Mouse (Mus musculus) thymus, adult 18-20 months (tissue): ENCODE data around the gene Mep1a.
"Not testable (repeated sequence)": the region's sequence is repeated elsewhere in the genome, so short reads cannot be mapped to it uniquely, and the experiment has no call there.

ENCODE experiments used
- DNase-seq, 2 experiments: peaks; one replicate each; pipeline ENCODE4 v3.0.0; 2022; ENCODE audit warnings: mixed read lengths in 2 of 2

Gene Mep1a

DNA sequence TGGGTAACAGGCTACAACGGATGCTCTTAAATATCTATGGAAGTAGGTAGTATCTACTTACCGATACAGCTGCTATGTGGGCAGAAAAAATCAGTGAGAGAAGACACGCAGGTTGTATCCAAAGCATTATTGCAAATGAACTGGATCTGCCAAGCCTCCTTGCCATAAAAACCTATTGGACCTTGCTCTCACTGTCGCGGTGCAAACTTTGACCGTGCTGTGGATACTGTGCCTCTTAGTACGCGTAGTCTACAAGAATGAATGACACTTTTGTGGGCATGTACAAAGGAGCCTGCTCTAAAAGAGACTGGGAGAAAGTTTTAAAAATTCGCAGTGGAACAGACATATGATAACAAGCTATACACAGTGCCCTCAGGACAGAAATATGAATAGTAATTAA lies at the start of gene Mep1a:
TSS of gene Mep1a (minus strand) at position 221 of the 400 bp plus-strand sequence.
- no peak for DNase-seq

DNA sequence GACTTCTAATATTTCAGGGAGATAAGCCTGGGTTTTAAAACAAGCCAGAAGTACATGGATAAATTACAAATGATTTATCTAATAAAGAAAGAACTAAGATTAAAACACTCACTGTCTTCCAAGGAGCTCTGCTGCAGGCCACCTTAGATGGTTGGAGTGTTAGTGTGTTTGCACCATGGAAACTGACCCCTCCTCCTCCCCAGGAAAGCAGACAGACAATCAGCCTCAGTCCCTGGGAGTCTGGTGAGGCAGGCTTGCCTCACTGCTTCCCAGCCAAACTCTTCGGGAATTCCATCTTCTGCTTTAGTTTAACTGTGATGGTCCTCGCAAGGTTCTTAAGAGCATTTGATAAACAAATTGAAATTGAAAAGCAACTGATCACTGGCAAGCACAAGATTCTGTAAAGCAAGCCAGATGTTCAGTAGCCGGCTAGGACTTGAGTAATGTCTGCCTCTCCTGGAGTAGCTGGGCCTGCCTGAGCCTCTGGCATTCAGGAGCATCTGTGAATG lies 48.6 kb upstream of the Mep1a start:
- no peak for DNase-seq

DNA sequence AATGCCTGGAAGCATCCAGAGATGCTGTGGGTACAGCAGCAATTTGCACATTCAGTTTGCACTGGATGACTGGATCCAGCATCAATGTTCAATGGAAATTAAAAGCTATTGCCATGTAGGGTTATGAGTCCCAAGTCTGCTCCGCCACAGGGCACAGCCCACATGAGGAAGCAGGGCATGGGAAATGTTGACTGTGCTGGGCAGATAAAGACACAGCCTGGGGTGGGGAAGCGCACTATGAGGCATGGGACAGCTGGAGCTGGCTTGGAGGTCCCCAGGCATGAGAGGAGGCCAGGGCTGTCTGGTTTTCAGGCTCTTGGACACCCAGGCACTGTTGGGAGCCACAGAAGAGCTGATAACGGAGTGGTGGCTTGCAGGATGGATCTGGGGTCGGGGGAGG lies 41.4 kb upstream of the Mep1a start:
- no peak for DNase-seq

DNA sequence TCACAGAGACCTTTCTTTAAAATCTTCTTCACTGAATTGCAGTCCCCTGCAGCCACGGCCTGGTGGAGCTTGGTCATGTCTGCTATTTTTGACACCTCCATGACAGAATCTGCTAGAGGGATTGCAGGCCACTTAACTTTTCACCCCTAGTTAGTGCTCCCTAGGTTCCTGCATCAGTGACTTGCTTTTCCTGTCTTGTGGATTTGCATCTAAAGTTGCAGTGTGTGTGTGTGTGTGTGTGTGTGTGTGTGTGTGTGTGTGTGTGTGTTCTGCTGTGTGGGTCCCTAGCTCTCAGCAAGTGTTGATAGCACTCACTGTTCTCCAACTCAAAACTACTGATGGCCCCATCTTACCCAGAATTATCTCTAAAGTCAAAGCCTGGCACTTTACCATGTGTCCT lies 40.9 kb upstream of the Mep1a start, which contains the start of gene Ankrd66:
TSS of gene Ankrd66 (minus strand) at position 101 of the 400 bp plus-strand sequence.
- no peak for DNase-seq

GRCm38 (mm10) chr17:43538767-43539166 lies 36.2 kb upstream of the Mep1a start:
- no peak for DNase-seq

GRCm38 (mm10) chr17:43536841-43537240 lies 34.2 kb upstream of the Mep1a start:
- not testable (repeated sequence) for DNase-seq

DNA sequence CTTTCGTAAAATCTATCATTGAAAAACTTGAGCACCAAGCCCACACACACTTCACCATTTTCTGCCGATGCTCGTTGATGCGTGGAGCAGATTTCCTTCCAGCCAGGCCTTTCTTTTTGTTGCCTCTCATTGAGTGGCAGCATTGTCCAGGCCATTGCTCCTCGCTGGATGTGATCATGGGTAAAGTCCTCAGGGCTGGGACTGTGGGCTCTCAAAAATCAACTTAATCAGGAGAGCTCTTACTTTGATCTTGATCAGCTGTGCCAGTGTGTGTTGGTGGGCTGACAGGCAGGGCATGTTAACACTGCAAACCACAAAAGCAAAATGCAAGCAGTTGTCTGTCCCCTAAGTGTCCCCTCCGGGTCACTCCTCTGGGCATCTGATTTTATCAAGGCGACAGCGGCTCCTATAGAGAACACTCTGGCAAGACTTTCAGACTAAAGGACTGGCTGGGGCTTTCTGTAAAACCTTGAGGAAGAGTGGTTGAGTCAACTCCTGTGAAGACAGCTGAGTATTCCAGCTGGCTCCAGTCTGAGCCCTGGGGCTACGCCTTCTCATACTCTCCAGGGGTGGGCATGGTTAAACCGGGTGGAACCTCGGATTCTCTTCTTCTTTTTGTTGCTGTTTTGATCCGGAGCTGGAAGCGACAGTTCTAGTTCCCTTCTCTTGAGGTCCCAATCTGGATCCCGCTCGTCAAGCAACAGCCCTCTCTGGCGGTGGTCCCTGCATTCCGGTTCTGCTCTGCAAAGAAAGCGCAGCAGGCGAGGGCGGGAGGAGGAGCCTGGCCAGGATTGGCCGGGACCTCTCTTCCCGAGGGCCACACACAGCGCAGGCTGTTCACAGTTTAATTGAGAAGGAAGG lies 32.0 kb upstream of the Mep1a start:
- DNase-seq, result no peak

- no peak for DNase-seq
Observed at GRCm38 (mm10) chr17:43531192-43531591, 28.6 kb upstream of the Mep1a start.

DNA sequence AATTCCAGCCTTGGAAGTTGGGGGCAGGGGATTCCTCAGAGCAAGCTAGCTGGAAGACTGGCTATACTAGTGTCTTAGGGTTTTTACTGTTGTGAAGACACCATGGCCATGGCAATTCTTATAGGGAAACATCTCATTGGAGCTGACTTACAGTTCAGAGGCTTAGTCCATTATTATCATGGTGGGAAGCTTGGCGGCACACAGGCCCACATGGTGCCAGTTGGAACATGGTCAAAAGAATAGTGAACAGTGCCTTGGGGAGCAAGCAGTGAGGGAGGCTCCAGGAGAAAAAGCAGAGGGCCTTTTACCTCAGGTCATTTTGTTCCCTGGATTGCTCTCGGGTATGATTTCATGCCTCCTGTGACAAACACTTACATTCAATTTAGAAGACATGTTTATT lies 27.9 kb upstream of the Mep1a start:
- DNase-seq, result no peak

DNA sequence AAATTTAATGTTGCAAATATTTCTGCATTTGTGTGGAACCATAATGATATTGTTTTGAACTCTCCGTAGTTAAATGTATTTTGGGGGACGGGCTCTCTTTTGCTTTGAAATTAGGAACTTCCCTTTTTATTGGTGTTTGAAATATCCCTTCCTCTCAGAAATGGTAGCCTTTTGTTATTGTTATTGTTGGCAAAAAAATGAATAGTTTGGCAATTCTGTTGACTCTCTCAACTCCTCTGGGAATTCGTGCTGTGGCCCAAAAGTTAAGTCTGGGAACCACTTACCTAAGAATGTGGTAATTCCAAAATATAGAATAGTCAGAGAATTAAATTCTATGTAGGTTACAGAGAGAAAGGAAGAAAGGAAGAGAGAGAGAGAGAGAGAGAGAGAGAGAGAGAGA lies 17.6 kb upstream of the Mep1a start:
- no peak for DNase-seq

GRCm38 (mm10) chr17:43518644-43519409 lies 16.2 kb upstream of the Mep1a start:
- DNase-seq, result peak in 1 of 2 experiments; percentile 3

DNA sequence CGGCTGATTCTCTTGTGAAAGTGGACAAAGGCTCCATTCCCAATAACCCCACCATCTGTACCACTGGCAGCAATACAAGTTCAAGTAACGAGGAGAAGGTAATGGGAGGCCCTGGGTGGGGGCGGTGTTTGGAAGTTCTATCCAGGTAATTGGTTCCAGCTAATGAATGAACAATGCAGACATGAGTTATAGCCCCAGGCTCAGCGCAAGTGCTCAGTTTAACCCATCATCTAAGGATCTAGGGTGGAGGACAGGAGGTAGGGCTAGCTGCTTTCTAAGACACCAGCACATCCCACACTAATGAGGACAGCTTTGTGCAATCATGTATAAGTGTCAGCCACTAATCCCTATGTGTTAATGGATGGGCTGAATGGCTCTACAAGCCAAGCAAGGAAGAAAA lies 8.2 kb upstream of the Mep1a start:
- no peak for DNase-seq

DNA sequence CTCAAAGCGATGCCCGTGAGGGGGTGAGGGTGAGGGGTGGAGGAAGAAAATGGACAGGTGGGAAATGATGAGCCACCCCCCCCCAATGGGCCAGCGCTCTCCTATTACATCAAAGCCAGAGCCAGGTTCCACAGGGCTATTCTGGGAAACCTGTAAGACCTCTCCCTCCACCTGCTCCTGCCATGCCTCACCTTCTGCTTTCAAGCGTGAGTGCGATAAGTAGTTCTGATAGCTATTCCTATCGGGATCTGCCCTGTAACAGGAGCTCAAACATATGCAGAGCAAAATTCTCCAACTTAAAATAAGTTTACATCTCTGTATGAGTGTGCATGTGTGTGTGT lies 2.0 kb upstream of the Mep1a start:
- no peak for DNase-seq

- no peak for DNase-seq
Observed at GRCm38 (mm10) chr17:43503861-43504593, 1.4 kb upstream of the Mep1a start.

GRCm38 (mm10) chr17:43501631-43502030 lies 981 bp downstream of the Mep1a start:
- DNase-seq, result no peak

DNA sequence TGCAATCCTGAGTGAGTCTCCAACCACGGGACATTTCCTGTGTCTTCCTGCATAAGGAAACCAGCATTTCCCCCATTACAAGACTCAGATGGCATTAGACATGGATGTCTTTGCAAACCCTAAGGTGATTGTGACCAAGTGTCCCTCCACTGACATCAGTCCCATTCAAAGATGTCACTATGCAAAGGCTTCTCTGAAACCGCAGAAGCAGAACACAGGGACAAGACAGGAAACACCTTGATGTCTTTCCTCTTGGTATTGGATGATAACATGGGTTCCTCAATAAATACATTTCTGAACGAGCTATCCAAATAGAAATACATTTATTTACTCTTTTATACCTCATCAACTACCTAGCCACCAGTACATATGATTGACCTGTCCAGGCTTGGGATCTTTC lies 1.4 kb downstream of the Mep1a start:
- DNase-seq, result no peak

GRCm38 (mm10) chr17:43500513-43500912 lies 2.1 kb downstream of the Mep1a start:
- no peak for DNase-seq

DNA sequence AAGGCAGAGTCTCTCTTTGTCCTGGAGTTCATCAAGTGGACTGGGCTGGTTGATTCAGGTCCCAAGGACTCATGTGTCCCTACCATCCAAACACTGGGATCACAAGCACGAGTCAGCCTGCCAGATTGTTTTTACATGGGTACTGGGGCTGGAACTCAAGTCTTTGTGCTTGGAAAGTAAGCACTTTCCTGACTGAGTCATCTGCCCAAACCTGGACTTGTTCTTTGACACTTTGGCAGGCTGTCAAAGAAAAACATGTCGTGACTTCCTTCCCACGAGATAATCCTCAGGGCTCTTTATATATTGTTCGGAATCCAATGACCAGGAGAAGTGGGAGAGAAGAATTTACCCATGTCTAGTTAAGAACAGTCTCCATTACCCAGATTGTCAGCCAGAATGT lies 5.1 kb downstream of the Mep1a start:
- no peak for DNase-seq

DNA sequence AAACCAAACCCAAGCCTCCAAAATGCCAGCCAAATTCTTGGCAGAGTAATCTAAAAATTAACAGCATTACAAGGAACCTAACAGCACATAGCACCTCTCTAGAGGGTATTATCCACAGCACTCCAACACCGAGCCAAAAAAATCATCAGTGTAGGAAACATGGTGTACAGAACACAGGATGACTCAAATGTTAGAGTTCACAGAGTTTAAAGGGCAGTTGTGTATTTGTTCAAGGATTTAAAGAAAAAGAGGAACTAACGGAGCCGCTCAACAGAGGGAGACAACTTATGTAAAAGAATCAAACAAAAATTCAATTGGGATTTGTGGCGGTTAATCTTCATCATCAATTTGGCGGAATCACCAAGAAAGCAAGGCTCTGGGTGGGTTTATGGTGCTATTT lies 7.1 kb downstream of the Mep1a start:
- DNase-seq, result no peak

DNA sequence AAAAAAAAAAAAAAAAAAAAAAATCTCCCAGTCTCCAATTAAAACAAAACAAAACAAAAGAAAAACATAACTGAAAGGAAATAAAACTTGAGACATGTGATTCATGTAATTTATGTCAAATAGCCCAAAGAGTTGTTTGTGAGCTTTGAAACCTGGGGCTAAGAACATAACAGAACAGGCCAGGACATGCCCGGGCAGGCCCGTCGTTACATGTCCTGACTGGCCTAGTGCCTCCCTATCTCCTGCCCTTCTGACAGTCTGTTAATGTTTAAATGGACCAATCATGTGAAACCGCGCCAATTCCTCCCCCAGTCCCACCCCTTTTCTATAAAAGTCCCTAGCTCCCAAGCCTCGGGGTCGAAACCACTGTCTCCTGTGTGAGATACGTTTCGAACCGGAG lies 12.2 kb downstream of the Mep1a start:
- DNase-seq, result not testable (repeated sequence)

- no peak for DNase-seq
Observed at GRCm38 (mm10) chr17:43488439-43489151, 14.0 kb downstream of the Mep1a start.

GRCm38 (mm10) chr17:43485982-43486381 lies 16.6 kb downstream of the Mep1a start:
- DNase-seq, result no peak

- DNase-seq, result no peak
Observed at GRCm38 (mm10) chr17:43477621-43478020, 25.0 kb downstream of the Mep1a start.
